Mouse (Mus musculus): Measurements from ENCODE around the gene Olfr316.

GRCm38 (mm10) chr11:58733372-58733771 is 19.2 kb upstream of the Olfr316 start:
- TF ChIP-seq EP300 (IDR thresholded peaks at IDR 0.05; ENCODE audit: low read depth), result no peak
- no peak for TF ChIP-seq CTCF (IDR thresholded peaks at IDR 0.05; ENCODE audit: low read depth)

All from liver, embryonic 14.5 days (tissue).